Mouse (Mus musculus): Measurements from ENCODE around the gene Rnasek.

Gene Rnasek

DNA sequence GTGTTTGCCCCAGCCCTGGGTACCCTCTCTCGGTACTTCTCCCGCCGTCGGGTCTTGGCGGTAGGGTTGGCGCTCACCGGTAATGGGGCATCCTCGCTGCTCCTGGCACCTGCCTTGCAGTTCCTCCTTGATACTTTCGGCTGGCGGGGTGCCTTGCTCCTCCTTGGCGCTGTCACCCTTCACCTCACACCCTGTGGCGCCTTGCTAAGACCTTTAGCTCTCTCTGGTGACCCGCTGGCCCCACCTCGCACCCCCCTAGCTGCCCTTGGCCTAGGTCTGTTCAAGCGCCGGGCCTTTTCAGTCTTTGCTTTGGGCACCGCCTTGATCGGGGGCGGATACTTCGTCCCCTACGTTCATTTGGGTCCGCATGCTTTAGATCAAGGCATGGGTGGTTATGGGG lies 24.3 kb downstream of the Rnasek start:
- peak; percentile 77 for DNase-seq

DNA sequence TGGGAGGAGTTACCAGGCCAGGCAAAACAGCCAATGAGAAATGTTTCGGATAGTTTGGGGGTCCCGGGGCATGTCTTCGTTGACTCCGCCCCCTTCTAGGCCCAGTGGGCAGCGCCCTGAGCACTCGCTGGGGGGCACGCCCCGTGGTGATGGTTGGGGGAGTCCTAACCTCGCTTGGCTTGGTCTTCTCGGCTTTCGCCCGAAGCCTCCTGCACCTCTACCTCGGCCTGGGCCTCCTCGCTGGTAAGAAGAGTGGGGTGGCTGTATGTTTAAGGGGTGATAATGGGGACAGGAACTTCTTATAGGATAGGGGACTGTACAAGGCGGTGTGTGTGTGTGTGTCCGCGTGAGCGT lies 24.8 kb downstream of the Rnasek start:
- no peak for DNase-seq

DNA sequence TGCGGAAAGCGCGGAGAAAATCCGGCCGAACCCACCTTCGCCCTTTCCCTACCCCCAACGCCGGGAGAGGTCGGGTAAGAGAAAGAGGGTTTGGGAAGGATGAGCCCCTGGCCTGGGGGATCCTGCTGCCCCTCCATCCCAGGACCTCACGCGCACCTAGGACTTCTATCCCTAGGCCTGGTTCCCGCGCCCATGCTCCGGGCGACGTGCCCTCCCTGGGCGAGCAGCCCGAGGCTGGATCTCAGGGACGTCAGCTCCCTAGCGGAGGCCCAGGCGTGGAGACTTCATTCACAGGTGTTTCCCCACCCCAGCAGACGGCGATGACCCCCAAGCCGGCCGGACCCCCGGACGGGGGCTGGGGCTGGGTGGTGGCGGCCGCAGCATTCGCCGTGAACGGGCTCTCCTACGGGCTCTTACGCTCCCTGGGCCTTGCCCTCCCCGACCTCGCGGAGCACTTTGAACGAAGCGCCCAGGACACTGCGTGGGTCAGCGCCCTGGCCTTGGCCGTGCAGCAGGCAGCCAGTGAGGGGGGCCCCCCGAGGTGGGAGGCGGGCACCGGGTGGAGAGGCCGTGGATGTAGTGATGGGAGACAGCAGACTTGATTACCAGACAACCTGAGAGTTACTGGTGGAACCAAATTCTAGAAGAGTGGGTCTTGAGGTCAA lies 25.3 kb downstream of the Rnasek start:
- DNase-seq, result peak; percentile 80

DNA sequence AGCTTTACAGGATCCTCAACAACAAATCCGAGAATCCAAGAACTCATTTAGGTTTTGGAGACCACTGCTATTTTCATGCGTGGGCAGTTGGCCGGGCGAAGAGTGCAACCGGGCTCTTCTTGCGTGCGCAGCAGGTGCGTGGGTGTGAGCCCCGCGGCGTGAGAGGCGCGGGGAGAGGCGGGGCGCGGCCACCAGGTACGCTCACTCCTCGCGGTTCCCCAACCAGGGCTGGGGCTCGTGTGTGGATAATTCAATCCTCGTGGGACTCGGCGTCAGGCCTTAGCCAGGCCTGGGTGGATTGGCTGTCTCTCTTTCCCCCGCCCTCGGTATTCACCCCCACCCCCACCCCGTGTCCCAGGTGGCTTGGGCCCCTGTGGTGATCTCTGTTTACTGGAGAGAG lies 25.9 kb downstream of the Rnasek start:
- DNase-seq, result peak; percentile 90

DNA sequence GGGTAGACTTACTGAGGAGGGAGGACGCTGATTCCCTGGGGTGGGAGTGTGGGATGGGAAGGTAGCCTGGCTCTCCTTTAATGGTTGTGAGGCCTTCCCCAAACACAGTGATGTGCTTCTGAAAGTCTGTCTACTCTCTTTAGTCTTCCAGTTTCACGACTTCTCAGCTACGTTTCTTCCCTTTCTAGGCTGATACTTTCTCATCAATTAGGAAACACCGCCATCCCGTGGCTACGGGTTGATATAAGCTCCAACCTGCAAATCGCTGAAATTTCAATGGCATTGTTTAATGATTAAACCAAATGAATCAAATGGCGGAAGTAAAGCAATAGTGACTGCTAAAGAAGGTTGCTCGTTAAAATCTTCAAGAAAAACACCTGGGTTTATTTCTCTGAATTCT lies 26.7 kb downstream of the Rnasek start:
- DNase-seq, result peak; percentile 71

DNA sequence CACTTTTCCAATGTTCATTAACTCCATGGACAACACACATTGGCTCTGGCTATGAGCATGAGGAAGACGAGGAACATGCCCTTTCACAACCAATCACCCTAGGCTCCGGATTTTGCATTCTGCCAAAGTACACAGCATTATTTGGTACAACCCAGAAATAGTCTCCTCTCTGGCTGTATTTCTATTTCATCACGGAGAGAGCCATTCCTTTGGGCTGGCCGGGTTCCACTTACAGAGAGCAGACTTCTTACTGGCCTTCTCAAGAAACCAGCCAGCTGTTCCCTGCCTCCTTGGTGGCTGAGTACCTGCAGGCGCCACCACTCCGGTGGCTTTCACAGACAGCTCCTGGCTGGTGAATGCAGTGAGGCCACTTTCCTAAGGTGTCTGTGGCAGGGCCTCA lies 27.2 kb downstream of the Rnasek start, which contains the start of gene Slc16a11:
TSS of gene Slc16a11 (plus strand) at position 330 of the 400 bp plus-strand sequence.
- peak; percentile 61 for DNase-seq

DNA sequence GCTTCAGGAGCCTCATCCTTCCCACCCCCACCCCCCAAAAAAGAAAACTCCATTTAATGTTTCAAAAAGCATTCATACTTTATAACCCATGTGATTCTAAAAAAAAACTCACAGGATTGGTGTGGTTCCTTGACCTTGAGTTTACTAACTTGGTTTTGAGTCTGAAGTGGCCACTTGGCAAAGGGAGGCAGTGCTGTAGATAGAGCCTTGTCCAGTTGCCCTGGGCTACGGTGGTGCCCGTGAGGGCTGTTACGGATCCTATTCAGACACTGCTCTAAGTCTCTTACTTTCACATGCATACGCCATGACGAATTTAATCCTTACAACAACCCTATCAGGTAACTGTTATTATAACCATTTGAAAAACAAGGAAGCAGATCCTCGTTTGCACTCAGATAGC lies 27.7 kb downstream of the Rnasek start:
- no peak for DNase-seq

DNA sequence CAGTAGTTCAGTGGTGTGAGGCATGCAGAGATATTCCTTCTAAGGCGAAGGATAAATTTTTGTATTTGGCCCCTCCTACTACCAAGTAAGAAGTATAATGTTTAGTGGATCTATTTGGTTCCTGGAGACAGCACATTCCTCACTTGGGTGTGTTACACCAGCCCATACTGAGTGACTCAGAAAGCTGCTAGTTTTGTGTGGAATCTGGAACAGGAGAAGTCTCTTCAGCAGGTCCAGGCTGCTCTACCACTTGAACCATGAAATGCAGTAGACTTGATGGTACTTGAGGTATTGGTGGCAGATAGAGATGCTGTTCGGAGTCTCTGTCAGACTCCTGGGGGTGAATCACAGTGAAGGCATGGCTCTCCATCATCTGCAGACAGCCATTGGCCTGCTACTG lies 29.0 kb downstream of the Rnasek start:
- no peak for DNase-seq

DNA sequence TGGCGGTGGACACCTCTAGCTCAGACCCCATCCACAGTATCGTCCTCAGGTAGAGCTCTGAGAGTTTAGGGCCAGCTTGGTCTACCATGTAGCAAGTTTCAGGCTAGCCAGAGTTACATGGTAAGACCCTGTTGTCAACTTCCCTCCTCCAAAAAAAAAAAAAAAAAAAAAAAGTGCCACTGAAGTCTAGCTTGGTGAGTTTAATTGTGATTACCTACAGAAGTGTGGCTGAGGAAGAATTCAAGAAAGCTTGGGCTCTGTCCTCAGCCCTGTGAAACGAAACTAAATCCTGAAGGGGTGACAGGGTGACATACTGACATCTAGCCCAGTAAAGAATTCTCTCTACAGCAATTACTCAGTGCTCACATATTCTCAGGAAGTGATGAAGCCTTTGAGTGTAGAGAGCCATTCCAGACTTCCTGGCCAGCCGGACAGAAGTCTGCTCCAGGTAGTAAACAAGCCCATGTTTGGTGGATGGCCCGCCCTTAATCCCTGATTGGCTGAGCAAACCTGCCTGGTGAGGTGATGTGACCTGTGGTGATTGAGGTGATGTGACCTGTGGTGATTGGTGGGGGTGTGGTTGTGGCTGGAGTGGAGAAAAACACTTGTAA lies 30.8 kb downstream of the Rnasek start:
- DNase-seq, result no peak

DNA sequence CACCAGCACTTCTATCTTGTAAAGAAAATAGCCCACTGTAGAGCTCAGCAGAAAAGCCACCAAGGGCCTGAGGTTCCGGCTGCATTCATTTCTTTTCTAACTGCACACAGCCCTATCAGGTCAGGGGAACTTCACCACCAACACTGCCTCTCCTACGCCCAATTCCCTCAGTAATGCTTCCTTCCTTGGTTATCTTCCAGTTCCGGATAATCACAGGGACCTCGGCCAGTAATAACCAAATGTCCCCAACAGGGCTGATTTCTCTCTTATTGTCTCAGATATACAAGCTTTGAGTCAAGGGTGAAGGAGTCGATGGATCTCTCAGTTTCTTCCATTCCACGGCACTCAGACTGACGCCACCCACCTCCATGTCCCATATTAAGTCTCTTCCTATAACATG lies 32.4 kb downstream of the Rnasek start:
- no peak for DNase-seq

DNA sequence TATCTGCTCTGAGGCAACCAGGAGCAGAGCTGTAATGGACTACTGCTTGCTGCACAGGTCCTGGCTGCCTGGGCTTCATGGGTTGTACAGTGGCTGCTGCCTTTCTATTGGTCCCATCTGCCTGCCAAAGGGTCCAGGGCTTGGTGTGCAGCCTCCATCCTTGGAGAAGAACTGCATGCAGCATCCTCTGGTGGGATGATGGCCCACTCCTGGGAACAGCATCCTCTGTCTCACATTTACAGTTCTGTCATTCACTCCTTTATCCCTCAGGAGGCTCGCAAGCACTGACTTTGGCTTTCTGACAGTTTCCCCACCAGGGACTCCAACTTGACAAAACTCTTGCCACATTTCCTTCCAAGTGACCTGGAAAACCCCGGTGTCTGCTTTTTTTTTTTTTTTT lies 32.8 kb downstream of the Rnasek start:
- no peak for DNase-seq

DNA sequence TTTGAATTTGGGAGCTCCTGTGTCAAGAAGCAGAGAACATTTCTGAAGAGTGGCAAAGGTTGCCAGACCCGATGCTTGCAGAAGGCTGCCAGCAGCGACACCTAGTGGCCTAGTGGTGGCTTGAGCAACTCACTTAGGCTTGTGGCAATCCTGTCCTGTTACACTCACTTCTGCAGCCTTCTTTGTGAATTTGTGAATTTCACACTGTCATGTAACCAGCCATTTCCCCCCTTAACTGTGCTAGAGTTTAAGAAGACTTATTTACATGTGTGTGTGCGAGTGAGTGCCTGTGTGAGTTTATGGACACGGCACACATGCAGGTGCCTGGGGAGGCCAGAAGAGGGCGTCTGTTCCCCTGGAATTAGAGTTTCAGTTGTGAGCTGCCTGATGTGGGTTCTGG lies 38.0 kb downstream of the Rnasek start:
- peak; percentile 62 for DNase-seq

DNA sequence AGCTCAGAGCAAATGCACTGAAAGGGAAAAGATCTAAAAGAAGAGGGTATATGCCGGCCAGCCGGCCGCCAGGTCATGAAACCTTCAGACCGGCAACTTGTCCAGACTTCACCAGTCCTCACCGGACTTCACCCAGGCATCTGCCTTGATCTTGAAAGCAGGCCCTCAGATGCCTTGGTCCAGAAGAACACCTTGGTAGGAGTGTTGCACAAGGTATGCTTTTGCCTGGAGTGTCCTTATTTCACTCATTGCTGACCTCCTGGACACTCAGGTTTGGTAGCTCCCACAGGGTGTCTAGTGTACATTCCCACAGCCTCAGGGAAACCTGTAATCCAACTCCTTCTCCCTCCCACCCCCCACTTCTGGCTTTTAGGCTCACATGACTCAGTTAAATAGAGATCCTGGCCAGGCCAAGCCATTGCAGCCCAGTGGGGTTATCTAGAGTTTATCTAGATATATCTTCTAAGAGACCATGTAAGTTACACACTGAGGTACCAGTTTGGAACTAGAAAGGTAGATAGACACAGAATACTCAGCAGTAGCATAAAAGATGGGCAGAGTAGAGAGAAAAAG lies 39.5 kb downstream of the Rnasek start:
- DNase-seq, result no peak

DNA sequence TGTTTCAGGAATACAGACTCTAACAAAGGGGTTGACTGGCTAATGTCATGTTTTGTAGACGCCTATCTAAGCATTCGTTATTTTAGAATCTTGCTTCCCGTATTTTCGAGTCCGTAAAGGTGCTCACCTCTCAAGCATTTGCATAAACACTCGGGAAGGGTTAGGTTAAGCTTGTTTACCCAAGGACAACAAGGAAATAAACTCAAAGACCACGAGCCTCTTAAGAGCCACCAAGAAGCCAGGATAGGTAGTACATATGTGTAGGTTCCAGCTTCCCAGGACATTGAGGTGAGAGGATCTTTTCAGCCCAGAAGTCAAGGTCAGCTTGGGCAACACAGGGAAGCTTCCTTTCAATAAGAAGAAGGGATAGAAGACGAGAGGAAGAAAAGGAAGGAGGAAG lies 40.5 kb downstream of the Rnasek start:
- no peak for DNase-seq

DNA sequence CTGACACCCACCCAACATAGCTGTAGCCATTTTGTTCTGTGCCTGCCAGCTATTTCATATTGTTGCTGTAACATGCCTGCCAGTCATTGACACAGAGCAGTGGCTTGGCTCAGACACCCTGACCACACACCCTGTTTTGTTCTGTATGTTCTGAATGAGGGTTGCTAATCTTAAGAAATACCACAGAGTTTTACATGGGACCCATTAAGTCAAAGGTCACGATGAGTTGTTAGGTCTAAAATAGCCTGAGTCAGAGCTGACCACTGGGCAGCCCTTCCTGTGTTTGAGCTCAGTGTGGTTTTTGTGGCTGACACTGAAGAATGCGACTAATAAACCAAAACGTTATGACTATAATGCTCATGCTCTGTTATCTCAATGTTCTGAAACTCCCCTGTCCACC lies 41.3 kb downstream of the Rnasek start:
- no peak for DNase-seq

DNA sequence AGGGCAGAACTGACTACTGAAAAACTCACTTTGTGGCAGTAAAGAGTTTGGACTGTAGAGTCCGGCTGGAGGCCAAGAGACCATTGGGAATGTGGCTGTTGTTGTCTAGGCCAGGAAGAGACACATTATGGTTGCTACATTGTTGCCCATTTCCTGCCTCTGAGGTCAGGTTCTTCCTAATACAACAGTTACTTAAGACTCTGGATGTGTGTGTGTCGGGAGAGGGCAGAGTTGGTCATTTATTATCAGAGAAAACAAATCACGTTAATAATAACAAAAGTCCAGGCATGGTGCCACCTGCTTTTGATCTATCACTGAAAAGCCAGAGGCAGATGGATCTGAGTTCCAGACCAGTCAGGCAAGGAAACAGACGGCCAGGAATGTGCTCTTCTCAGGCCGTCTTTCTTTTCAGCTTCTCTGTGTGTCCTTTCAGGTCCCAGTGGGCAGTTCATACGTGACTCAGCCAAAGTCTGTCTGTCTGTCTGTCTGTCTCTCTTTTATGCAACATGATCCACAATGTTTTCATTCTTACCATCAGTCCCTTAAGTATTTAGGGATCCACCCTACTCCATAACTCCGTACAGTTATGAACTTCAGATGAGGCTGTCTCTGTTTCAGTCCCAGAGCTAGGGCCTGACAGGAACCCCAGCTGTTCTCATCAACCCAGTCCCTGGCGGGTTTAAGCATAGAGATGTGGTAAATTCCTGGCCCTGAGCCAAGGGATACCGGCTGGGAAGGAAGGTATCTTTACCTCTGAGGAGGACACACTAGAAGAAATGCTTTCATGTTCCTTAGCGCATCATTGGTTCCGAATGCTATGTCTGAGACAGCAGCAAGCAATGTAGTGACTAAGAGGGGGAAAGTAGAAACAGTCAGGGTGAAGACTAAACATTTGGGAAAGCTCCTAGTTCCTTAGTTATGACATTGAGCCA lies 46.0 kb downstream of the Rnasek start:
- DNase-seq, result no peak

DNA sequence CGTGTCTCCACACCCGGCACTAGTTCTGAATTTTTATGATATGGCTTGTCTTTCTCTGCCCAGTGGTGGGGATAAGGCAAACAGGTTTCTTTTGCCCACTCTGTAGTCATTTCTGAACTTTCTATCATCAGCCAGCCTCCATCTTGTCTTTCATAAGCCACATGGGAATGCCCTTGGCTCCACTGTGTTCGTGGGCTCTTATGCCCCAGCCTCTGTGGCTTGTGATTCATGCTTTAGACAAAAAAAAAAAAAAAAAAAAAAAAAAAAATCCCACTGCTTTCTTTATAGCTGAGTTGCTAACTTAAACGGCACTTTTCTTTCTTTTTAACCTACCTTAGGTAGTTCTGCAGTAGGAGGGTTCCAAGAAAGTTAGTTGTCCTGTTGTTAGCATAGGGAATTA lies 47.5 kb downstream of the Rnasek start:
- no peak for DNase-seq

DNA sequence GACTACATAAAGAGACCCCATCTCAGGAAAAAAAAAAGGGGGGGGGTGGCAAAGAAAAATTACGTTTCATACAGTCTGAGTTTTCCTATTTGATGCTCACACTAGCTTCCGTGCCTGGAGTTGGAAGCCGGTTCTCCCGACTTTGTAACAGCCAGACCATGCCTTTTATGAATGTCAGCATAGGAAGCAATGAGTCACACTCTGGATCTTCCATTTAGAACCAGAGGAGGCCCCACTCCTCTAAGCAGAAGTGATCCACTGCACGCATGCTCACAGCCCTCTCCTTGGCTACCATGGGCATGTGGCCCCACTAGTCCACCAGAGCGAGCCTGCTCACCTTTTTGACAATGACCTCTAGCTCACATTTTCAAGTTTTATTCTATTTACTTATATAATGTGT lies 48.5 kb downstream of the Rnasek start:
- no peak for DNase-seq

DNA sequence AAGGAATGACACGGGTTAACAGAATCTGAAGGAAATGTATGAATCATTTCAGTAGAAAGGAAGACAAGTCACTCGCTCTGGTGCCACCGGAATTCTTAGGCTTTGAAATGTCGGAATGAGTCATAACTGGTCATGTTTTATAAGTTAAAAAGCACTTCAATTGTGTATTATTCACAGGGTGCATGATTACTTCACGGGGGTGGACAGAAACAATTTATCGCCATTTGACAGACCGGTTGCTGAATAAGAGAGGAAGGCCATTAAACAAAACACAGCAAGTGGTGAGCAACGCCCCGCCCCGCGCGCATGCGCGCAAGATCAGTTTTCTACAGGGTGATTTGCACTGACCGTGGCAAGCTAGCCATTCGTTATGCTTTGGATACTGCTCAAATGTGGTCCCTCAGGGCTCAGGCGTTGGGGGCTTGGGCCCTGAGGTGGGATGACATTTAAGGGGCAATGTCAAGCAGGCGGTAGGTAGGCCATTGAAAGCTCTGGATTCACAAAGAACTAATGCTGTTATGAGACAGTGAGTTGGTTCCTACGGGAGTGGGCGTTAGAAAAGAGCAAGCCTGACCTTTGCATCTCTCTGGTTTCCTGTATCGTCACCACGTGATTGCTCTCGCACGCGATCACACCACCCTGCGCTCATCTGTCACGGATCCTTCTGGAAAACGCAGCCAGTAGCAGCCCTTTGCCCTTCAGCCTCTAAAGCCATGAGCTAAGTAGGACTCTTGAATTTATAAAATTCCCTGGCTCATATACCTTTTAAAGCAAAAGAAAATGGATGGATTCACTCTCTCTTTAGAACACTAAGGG lies 50.1 kb downstream of the Rnasek start:
- no peak for DNase-seq
